Mouse (Mus musculus) cerebellum, adult 11-12 months (tissue): Measurements from ENCODE around the gene Atf2.

Source experiments
- DNase-seq: peaks from one replicate; pipeline ENCODE4 v3.0.0; 2022

Atf2 gene

DNA sequence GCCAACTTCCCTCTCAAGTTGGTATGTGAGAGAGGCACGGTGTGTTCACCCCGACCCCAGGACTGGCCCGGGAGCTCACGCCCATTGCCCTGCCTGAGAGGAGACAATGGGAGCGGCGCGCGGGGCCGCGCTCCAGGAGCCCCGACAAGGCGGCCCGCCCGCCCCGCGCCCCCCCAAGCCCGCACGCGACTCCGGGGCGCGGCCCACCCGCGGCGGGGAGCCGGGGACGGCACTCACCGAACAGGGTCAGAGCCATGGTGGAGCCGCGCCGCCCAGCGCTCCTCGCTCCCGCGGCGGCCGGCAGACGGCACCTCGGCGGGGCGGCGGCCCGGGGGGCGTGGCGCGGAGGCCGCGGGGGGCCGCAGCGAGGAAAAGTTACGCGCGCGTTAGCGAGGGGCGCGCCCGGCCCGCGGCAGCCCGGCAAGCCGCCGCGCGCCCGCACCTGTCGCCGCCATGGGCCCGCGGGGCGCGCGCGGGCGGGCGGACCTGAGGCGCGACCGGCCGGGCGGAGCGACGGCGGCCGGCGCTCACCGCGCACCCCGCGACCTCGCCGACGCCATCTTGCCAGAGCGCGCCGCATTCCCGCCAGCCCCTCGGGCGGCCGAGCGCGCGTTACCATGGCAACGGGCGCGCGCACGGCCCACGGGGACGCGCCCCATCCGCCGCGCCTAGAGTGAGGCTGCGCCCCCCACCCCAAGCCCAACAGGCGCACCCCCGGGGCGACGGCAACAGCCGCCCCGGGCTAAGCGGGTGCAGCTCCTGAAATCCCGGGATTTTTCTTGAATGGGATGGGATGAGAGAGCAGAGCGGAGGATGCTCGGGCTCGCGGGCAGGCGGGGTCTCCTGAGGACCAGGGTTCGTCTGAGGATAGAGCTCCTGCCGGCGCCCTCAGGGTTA is 117.4 kb downstream of the Atf2 start, which contains the start of gene Chn1:
TSS of gene Chn1 (minus strand) at position 561 of the 897 bp plus-strand sequence.
- peak; percentile 67 for DNase-seq

GRCm38 (mm10) chr2:73772945-73773344 is 119.5 kb downstream of the Atf2 start:
- no peak for DNase-seq

GRCm38 (mm10) chr2:73768669-73769068 is 123.8 kb downstream of the Atf2 start:
- no peak for DNase-seq
